Mouse (Mus musculus) bone marrow macrophage, adult 2 months (primary cell): ENCODE measurements around the gene C1qtnf2. TPM values are rescaled to one million over a fixed set of nuclear protein-coding genes. Genes with fewer than 3 reads are reported as not detected.

Experiments used
- H3K27ac ChIP-seq: 2 replicates; pipeline ENCODE4 v1.5.1; 2012; ENCODE audit warnings: low read depth, low read length; ENCODE audit not compliant: insufficient read depth
- H3K4me1 ChIP-seq: 2 replicates; pipeline ENCODE4 v1.6.1; 2012; ENCODE audit warnings: low read length; ENCODE audit not compliant: control insufficient read depth, insufficient read depth
- H3K4me3 ChIP-seq: 2 replicates; pipeline ENCODE4 v1.5.1; 2012; ENCODE audit warnings: mild to moderate bottlenecking, low read length, moderate library complexity; ENCODE audit not compliant: insufficient read depth
- CTCF ChIP-seq: IDR thresholded peaks from 2 replicates; pipeline ENCODE4 v1.5.1; 2012; ENCODE audit warnings: low read depth, mild to moderate bottlenecking, low read length, moderate library complexity
- POLR2A ChIP-seq: IDR thresholded peaks from 2 replicates; pipeline ENCODE4 v1.6.1; 2012; ENCODE audit warnings: mild to moderate bottlenecking, low read depth, low read length, borderline replicate concordance
- polyA plus RNA-seq: library from polyadenylated mRNA; stranded (reverse); fragments of >200 nt; gene quantifications from 2 replicates; pipeline ENCODE4 v1.2.4, GENCODE M21; 2012; ENCODE audit not compliant: missing spikeins, insufficient read depth, insufficient read length

C1qtnf2 gene
- polyA plus RNA-seq, 1 experiment, result not detected

- Histone ChIP-seq H3K4me3 (no peak overlapping the region), H3K4me1 (peaks cover 18% of the 10 kb centered on the region), H3K27ac (no peak overlapping the region)
- TF ChIP-seq POLR2A, result no peak
- no peak for TF ChIP-seq CTCF
Measured at GRCm38 (mm10) chr11:43483122-43483792, 9.2 kb downstream of the C1qtnf2 start.

DNA sequence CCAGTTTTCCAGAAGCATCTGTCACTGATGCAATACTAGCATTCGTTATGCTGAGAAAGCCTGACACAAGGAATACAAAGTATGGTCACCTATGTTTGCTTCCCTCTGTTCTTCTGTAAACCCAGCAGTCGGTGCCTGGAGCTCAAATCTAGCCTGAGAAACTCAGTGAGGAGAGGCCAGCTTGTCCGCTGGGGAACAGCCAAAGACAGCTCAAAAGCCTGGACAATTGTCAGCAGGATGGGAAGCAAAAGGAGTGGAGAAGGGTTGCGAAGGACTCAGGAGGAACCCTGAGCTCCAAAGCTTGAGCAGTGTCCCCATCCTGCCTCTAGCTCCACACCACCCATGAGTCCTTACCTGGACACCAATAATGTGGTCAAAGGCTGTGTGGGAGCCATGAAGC lies 10.0 kb downstream of the C1qtnf2 start:
- peaks cover 13% of the 10 kb centered on the region for H3K4me1 ChIP-seq
- no peak overlapping the region for H3K27ac ChIP-seq
- H3K4me3 ChIP-seq, result no peak overlapping the region
- TF ChIP-seq CTCF (no peak), POLR2A (no peak)

GRCm38 (mm10) chr11:43484652-43485051 lies 10.6 kb downstream of the C1qtnf2 start:
- no peak overlapping the region for H3K27ac ChIP-seq

DNA sequence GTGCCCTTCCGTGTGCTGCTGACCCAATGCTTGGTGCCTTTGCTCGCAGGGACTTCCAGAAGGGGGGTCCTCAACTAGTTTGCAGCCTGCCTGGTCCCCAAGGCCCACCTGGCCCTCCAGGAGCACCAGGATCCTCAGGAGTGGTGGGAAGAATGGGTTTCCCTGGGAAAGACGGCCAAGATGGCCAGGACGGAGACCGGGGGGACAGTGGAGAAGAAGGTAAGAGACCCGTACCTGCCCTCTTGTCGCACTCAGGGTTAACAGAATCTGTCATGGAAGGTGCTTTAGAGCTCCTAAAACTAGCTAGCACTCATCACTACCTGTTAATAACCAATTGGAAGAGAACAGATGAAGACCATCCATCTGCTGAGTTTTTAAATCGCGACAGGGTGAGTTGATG lies 11.8 kb downstream of the C1qtnf2 start:
- no peak overlapping the region for H3K27ac ChIP-seq
- TF ChIP-seq CTCF (no peak), POLR2A (no peak)
- H3K4me3 ChIP-seq, result no peak overlapping the region
- H3K4me1 ChIP-seq, result 0 out of 2 replicates have a peak, but pooled peaks cover 2% of the 10 kb centered on the region

More at GRCm38 (mm10) chr11:43484652-43485051, 10.6 kb downstream of the C1qtnf2 start:
- no peak for TF ChIP-seq POLR2A
- Histone ChIP-seq H3K4me1 (peaks cover 7% of the 10 kb centered on the region), H3K4me3 (no peak overlapping the region)

DNA sequence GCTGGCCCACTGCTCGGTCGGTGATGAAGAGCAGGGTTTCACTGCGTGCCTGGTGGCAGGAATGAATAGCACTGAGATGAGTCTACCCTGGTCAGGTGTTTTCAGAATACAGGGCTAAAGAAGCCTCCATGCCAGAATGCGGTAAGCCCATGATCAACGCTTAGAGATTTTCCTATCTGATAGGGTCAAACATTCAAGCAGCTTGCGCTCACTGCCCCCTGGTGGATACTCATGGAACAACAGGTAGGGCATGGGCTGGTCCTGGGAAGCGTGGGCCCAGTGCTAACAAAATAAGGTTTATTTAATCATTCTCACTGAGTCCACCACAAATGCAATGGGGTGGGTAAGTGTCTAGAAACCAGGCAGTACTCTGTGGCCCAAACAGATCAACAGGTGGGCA lies 18.6 kb downstream of the C1qtnf2 start:
- H3K4me1 ChIP-seq, result peaks cover 11% of the 10 kb centered on the region
- H3K27ac ChIP-seq, result no peak overlapping the region
- no peak overlapping the region for H3K4me3 ChIP-seq
- TF ChIP-seq POLR2A, result no peak
- peak; percentile 93 for TF ChIP-seq CTCF

GRCm38 (mm10) chr11:43493815-43494409 lies 19.8 kb downstream of the C1qtnf2 start:
- Histone ChIP-seq H3K4me3 (no peak overlapping the region), H3K27ac (no peak overlapping the region), H3K4me1 (peaks cover 11% of the 10 kb centered on the region)
- TF ChIP-seq CTCF (peak; percentile 84), POLR2A (no peak)

DNA sequence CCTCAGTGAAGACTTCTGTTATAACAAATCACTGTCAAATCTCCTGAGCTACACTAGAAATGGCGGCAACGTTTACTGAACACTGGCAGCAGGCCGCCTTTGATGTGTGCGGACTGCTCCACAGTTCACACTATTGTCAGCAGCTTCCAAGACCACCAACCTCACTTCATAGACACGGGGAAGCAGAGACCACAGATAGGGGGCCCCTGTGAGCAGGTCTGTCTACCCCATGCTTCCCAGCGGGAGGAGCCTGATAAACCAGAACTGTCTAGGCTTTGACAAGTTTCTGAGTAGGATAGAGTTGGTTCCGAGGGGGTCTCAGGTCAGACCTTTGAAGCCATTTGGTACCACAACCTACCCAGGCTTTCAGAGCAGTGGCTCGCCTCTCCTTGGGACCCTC lies 21.0 kb downstream of the C1qtnf2 start:
- Histone ChIP-seq H3K4me1 (peaks cover 11% of the 10 kb centered on the region), H3K27ac (no peak overlapping the region), H3K4me3 (no peak overlapping the region)
- TF ChIP-seq CTCF, result no peak
- no peak for TF ChIP-seq POLR2A

GRCm38 (mm10) chr11:43495532-43495931 lies 21.5 kb downstream of the C1qtnf2 start:
- Histone ChIP-seq H3K27ac (no peak overlapping the region), H3K4me3 (no peak overlapping the region), H3K4me1 (peaks cover 11% of the 10 kb centered on the region)
- TF ChIP-seq CTCF (no peak), POLR2A (no peak)

DNA sequence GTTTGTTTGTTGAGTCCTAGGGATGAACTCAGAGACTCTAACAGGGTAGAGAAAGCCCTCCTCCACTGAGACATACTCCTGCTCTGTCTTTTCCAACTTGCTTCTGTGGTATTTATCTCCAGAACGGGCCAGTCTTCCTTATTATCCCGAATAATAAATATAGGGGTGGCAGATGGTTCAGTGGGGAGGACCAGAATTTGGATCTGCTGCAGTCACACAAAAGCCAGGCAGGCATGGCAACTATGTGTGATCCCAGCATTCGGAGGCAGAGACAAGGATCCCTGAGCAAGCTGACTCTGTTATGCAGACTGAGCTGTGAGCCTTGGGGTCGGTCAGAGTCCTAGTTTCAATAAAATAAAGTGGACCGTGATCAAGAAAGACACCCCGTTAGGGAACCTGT lies 27.2 kb downstream of the C1qtnf2 start:
- TF ChIP-seq CTCF (no peak), POLR2A (no peak)
- Histone ChIP-seq H3K27ac (no peak overlapping the region), H3K4me3 (no peak overlapping the region), H3K4me1 (no peaks in the 10 kb centered on the region)

DNA sequence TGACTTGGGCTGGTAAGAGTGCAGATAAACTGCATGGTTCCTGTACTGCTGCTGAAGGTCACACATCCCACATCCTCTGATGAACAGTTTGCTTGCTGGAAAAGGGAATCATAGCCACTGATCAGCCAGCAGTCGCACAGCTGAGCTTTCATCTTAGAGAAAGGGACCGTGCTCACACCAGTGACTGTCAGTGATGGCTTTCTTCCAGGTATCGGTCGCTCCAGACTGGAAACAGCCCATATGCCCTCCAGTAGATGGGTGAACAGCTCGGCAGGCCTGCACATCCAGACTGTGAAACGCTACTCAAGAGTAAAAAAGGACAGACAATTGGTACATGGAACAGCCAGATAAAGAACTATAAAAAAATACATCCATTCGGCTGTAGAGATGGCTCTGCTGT lies 31.1 kb downstream of the C1qtnf2 start:
- Histone ChIP-seq H3K4me3 (no peak overlapping the region), H3K4me1 (peaks cover 4% of the 10 kb centered on the region; the same call in 1 of the 2 replicates), H3K27ac (no peak overlapping the region)
- TF ChIP-seq CTCF, result no peak
- TF ChIP-seq POLR2A, result no peak
